Mouse (Mus musculus) embryonic facial prominence, embryonic 14.5 days (tissue): ENCODE data around the gene Rpl32. TPM values are rescaled to one million over a fixed set of nuclear protein-coding genes. Genes with fewer than 3 reads are reported as not detected.
A peak's percentile ranks its signal among the peaks of the same experiment; 100 is the strongest.

Experiments used
- ATAC-seq: fragments of 200-750 bp; cut with Nextera tagmentation; 2 replicates; pipeline ENCODE4 v1.8.0; 2017; ENCODE audit warnings: low read depth, moderate number of reproducible peaks, moderate TSS enrichment
- DNase-seq: peaks from one replicate; pipeline ENCODE4 v3.0.0-alpha.2; 2015; ENCODE audit warnings: low spot score
- H3K27ac ChIP-seq: fragments of 300-500 bp; sonication (generic); replicated peaks from 2 replicates; pipeline ENCODE4 v1.5.1; 2014; ENCODE audit warnings: low read depth, mild to moderate bottlenecking, low read length, moderate library complexity
- H3K27me3 ChIP-seq: fragments of 300-500 bp; sonication (generic); replicated peaks from 2 replicates; pipeline ENCODE4 v1.6.1; 2014; ENCODE audit warnings: low read length; ENCODE audit not compliant: control insufficient read depth, insufficient read depth
- H3K36me3 ChIP-seq: fragments of 300-500 bp; sonication (generic); 2 replicates; pipeline ENCODE4 v1.6.1; 2014; ENCODE audit warnings: low read length, mixed read lengths; ENCODE audit not compliant: control insufficient read depth, insufficient read depth
- H3K4me1 ChIP-seq: fragments of 300-500 bp; sonication (generic); 2 replicates; pipeline ENCODE4 v1.6.1; 2014; ENCODE audit warnings: antibody characterized with exemption, low read length; ENCODE audit not compliant: control insufficient read depth, insufficient read depth
- H3K4me2 ChIP-seq: fragments of 300-500 bp; sonication (generic); 2 replicates; pipeline ENCODE4 v1.6.1; 2014; ENCODE audit warnings: low read depth, mild to moderate bottlenecking, low read length, moderate library complexity, mixed read lengths
- H3K4me3 ChIP-seq: fragments of 300-500 bp; sonication (generic); 2 replicates; pipeline ENCODE4 v1.5.1; 2014; ENCODE audit warnings: low read depth, mild to moderate bottlenecking, low read length
- H3K9ac ChIP-seq: fragments of 300-500 bp; sonication (generic); 2 replicates; pipeline ENCODE4 v1.6.1; 2014; ENCODE audit warnings: low read depth, mild to moderate bottlenecking, low read length, moderate library complexity, mixed read lengths
- H3K9me3 ChIP-seq: fragments of 300-500 bp; sonication (generic); 2 replicates; pipeline ENCODE4 v1.6.1; 2016; ENCODE audit warnings: low read length; ENCODE audit not compliant: control insufficient read depth
- WGBS: fragments of 180-500 bp; shearing (Covaris S2); extraction: QIAGEN DNeasy Blood & Tissue Kit; methylation state at CpG from one replicate; pipeline ENCODE4 v1.1.7; 2014; 5-methylcytosine and 5-hydroxymethylcytosine counted together
- polyA plus RNA-seq: library from polyadenylated mRNA; unstranded; fragments of >200 nt; fragmentation: Nextera tagmentation; extraction: Ambion mirVana; gene quantifications from 2 replicates; pipeline ENCODE4 v1.2.1, GENCODE M21; 2014

Rpl32 gene
- polyA plus RNA-seq, 1 experiment from 2014 or later, result 2,432 TPM

DNA sequence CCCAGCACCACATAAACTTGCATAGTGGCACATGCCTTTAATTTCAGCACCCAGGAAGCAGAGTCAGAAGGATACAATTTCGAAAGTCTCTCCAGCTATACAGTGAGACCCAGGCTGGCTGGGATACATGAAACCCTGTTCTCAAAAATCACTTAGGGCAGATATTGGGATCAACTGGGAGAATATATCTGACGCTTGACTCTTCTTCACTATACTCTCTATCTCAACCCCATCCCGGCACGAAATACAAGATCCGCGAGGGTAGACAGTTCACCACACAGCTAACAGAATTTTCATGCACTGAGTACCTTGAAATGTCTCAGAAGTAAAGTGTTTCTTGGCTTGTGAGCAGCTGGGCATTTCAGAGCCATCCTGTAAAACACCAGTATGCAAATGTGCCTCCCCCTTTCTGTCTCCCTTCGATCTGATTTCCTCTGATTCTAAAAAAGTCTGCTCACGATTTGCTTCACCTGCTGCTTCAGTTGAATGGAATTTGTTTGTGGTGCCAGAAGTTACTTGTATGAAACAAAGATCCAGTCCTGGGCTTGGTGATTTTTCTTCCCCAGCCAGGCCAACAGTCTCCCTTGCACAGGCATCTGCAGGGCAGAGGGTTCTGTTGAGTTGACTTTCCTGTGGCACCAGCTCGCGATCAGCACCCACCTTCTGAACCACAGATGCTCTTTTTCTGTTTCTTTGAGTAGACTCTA, 40.2 kb upstream of the Rpl32 start:
- H3K4me2 ChIP-seq, result no peak overlapping the region
- 85% methylated on average over 10 of the region's 10 CpGs for WGBS
- H3K9ac ChIP-seq, result 0 out of 2 replicates have a peak overlapping the region, but pooled peaks have one; percentile 10

DNA sequence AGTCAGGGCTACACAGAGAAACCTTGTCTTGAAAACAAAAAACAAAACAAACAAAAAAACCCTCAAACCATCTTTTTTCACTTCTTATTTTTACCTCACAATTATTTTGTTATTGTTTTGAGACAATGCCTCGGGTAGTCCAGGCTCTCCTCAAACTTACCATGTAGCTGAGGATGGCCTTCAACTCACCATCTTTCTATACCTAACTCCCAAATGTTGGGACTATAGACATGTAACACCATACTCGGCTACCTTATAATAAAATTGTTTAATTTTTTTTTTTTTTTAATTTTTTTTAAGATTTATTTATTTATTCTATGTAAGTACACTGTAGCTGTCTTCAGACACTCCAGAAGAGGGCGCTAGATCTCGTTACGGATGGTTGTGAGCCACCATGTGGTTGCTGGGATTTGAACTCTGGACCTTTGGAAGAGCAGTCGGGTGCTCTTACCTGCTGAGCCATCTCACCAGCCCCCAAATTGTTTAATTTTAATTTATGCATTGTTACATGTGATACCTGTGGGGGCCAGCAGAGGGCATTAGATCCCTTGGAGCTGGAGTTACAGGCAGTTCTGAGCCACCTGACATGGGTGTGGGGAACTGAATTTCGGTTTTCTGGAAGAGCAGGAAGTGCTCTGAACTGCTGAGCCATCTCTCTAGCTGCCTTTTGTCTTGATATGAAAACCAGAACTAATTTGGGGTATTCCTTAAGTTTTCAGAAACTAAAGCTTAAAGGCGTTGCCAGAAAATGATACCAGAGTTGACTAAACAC, 38.3 kb upstream of the Rpl32 start:
- 0 out of 2 replicates have a peak, but pooled peaks cover 1% of the 10 kb centered on the region for H3K4me1 ChIP-seq
- H3K27me3 ChIP-seq, result no peaks in the 10 kb centered on the region
- WGBS, result 48% methylated on average over 6 of the region's 8 CpGs
- ATAC-seq, result peak; percentile 68; the same call in 1 of the 2 replicates
- H3K4me2 ChIP-seq, result no peak overlapping the region
- peak; percentile 56 for DNase-seq
- no peak overlapping the region for H3K27ac ChIP-seq
- H3K4me3 ChIP-seq, result no peak overlapping the region
- no peak overlapping the region for H3K9ac ChIP-seq
- H3K9me3 ChIP-seq, result no peaks in the 10 kb centered on the region
- peaks cover 52% of the 10 kb centered on the region for H3K36me3 ChIP-seq

More for the DNA sequence above, 40.2 kb upstream of the Rpl32 start:
- Histone ChIP-seq H3K27ac (no peak overlapping the region), H3K4me1 (peaks cover 9% of the 10 kb centered on the region), H3K27me3 (no peaks in the 10 kb centered on the region), H3K4me3 (no peak overlapping the region), H3K9me3 (no peaks in the 10 kb centered on the region), H3K36me3 (peaks cover 34% of the 10 kb centered on the region)
- DNase-seq (no peak), ATAC-seq (no peak)

DNA sequence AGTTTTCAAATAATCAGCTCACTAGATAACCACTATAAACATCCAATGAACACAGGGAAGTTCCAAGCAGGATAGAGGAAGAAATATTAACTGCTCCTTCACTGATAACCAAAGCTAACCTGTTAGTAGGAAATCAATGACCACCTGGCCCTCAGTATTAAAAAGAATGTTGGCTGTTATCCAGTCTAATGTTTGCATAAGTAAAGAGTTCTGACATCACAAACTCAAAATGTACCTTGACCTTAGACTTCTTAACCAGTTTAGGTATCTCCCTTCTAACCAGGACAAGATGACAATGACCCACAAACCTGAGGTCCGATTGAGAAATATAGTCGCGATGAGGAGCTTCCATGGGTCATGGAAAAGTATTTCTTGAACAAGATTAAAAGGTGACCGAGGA, 36.5 kb upstream of the Rpl32 start:
- Histone ChIP-seq H3K27me3 (no peaks in the 10 kb centered on the region), H3K9ac (no peak overlapping the region), H3K27ac (no peak overlapping the region), H3K9me3 (no peaks in the 10 kb centered on the region), H3K4me1 (no peaks in the 10 kb centered on the region), H3K36me3 (peaks cover 51% of the 10 kb centered on the region), H3K4me2 (no peak overlapping the region), H3K4me3 (no peak overlapping the region)
- ATAC-seq (no peak), DNase-seq (no peak)
- 95% methylated on average over 4 of the region's 4 CpGs for WGBS

DNA sequence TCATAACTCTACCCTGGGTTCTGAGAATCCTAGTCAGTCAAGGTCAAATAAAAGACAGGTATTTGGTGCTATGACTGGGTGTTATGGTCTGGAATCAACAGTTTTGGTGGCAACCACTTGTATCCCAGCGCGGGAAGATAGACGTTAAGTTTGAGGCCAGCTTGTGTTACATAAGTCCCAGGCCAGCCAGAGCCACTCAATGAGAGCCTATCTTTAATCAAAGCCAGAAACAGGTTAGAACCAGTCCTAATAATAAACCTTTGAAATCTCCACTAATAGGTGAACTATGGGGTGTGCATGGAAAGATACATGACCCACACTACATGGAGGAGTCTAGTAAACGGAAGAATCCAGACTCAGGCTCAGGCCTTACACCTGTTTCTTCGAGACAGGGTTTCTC, 30.2 kb upstream of the Rpl32 start:
- 65% methylated on average over 5 of the region's 5 CpGs for WGBS
- ATAC-seq (no peak), DNase-seq (no peak)
- H3K27ac ChIP-seq, result no peak overlapping the region
- no peaks in the 10 kb centered on the region for H3K4me1 ChIP-seq
- no peak overlapping the region for H3K9ac ChIP-seq
- H3K4me2 ChIP-seq, result peak overlapping the region; percentile 63
- H3K27me3 ChIP-seq, result no peaks in the 10 kb centered on the region
- H3K36me3 ChIP-seq, result peaks cover 23% of the 10 kb centered on the region
- H3K9me3 ChIP-seq, result no peaks in the 10 kb centered on the region
- peak overlapping the region; percentile 29; the same call in 1 of the 2 replicates for H3K4me3 ChIP-seq

DNA sequence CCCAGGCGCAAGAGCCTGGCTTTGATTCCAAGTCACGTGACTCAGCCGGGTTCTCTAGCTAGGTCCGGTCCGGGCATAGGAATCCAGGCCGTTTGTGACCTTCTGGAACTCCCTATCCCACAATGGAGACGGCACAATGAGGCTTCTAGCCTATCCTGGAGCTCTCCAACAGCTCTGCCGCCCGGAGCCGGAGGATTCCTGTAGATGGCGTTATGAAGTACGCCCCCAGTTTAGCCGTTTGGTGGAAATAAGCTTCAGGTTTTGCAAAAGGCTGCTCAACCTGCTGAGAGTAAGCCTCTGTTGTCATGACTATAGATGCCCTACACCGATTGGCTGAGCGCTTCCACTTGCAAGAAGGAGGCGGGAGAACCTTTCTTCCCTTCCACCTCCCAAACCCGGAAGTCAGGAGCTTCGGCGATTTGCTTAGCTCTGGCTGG, 29.6 kb upstream of the Rpl32 start, which contains the start of gene Efcab12:
Efcab12 (minus strand) TSS at position 252 of the 437 bp plus-strand sequence.
- no peaks in the 10 kb centered on the region for H3K4me1 ChIP-seq
- ATAC-seq, result peak; percentile 94
- peak within 1 kb of the TSS; percentile 47 for H3K9ac ChIP-seq
- H3K9me3 ChIP-seq, result no peaks in the 10 kb centered on the region
- peak within 1 kb of the TSS; percentile 63 for H3K4me2 ChIP-seq
- peaks cover 20% of the 10 kb centered on the region for H3K36me3 ChIP-seq
- 1% methylated on average over 19 of the region's 19 CpGs for WGBS
- H3K27ac ChIP-seq, result no peak within 1 kb of the TSS
- peak; percentile 94 for DNase-seq
- peak within 1 kb of the TSS; percentile 29 for H3K4me3 ChIP-seq
- no peaks in the 10 kb centered on the region for H3K27me3 ChIP-seq

DNA sequence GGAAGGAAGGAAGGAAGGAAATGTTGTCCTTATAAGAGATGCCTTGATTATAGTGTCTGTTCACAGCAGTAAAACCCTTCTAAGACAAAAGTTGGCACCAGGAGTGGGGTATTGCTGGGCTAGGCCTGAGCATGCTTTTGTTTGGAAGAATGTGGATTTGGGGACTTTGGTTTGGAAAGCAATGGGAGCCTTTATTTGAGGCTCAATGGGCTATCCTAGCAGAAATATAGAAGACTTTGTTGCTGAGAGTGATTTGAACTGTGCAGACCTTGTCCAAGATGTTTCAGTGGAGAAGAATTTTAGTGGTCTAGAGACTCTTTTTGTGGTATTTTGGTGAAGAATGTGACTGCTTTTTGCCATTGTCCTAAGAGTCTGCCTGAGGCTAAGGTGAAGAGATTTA, 25.3 kb upstream of the Rpl32 start:
- no peaks in the 10 kb centered on the region for H3K4me1 ChIP-seq
- no peak overlapping the region for H3K9ac ChIP-seq
- ATAC-seq (no peak), DNase-seq (no peak)
- H3K27ac ChIP-seq, result no peak overlapping the region
- H3K4me3 ChIP-seq, result no peak overlapping the region
- H3K36me3 ChIP-seq, result no peaks in the 10 kb centered on the region
- H3K9me3 ChIP-seq, result no peaks in the 10 kb centered on the region
- H3K27me3 ChIP-seq, result no peaks in the 10 kb centered on the region
- H3K4me2 ChIP-seq, result no peak overlapping the region

DNA sequence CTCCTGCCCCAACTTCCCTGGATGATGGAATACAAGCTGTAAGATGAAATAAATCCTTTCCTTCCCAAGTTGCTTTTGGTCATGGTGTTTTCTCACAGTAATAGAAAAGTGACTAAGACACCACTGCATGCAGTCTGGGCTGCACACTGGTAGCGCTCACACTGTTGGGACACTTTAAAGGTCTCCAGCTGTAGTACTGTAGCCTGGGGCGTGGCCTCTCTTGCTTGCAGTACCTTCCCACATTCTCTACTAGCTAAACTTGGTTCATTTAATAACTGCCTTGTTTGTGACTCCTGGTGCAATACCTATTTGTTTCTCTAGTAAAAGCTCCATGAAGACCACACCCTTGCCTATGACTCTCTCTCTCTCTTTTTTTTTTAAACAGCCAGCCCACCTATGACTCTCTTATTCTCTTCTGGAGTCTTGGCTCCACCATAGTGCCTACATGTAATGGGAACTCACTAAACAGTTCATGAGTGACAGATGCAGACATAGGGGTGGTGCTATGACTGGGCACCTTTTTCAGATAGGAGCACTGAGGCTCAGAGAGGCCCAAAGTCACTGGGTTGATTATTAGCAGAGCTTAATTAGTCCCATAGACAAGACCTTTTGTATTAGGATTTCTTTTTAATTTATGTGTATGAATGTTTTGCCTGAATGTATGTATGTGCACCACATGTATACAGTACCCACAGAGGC, 23.8 kb upstream of the Rpl32 start:
- no peak overlapping the region for H3K4me2 ChIP-seq
- H3K4me3 ChIP-seq, result no peak overlapping the region
- ATAC-seq (no peak), DNase-seq (no peak)
- H3K27ac ChIP-seq, result no peak overlapping the region
- no peaks in the 10 kb centered on the region for H3K4me1 ChIP-seq
- 87% methylated on average over 2 of the region's 2 CpGs for WGBS
- no peaks in the 10 kb centered on the region for H3K9me3 ChIP-seq
- no peaks in the 10 kb centered on the region for H3K27me3 ChIP-seq
- H3K9ac ChIP-seq, result no peak overlapping the region
- H3K36me3 ChIP-seq, result no peaks in the 10 kb centered on the region

DNA sequence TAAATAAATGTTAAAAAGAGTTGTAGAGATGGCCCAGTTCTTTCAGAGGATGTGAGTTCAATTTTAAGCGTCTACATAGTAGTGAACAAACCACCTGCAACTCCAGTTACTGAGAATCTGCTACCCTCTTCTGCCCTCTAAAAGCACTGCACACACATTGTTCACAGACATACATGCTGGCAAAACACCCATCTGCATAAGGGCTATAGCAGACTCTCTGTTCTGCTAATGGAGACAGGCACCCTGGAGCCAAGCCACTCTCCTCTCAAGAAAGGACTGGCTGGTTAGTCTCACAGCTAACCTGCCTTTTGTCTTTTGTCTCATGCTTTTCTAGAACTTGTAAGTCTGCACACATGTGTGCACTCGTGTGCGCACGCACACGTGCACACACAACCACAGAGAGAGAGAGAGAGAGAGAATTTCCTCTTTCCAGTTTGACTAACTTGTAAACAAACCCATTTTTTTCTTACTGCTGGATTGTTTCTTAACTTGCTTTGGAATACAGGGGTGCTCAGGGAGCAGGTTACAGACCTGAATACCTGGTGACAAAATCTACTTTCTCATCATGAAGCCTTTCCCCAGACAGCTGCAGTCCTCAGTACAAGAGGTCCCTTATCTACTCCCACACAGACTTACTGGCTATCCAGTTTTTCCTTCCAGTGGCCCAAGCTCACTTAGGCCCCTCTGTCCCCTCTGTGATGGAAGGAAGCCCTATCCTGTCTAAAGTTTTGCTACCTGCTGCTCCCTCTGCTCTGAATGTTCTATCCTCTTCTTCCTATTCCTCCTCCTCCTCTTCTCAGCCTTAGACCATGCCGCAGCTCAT, 22.4 kb upstream of the Rpl32 start:
- no peak overlapping the region for H3K4me3 ChIP-seq
- no peak overlapping the region for H3K9ac ChIP-seq
- no peaks in the 10 kb centered on the region for H3K27me3 ChIP-seq
- 81% methylated on average over 6 of the region's 6 CpGs for WGBS
- DNase-seq, result no peak
- H3K36me3 ChIP-seq, result no peaks in the 10 kb centered on the region
- H3K9me3 ChIP-seq, result no peaks in the 10 kb centered on the region
- no peak for ATAC-seq
- H3K27ac ChIP-seq, result no peak overlapping the region
- H3K4me2 ChIP-seq, result no peak overlapping the region
- H3K4me1 ChIP-seq, result no peaks in the 10 kb centered on the region
